Mouse (Mus musculus) CH12.LX (cell line): Measurements from ENCODE around the gene Slc47a1. TPM values are rescaled to one million over a fixed set of nuclear protein-coding genes. Genes with fewer than 3 reads are reported as not detected.

Experiments
- DNase-seq: peaks from one replicate; pipeline ENCODE4 v3.0.0-alpha.2; 2013; ENCODE audit errors: extremely low read depth
- H3K27ac ChIP-seq: 2 replicates; pipeline ENCODE4 v1.5.1; 2012; ENCODE audit warnings: low read depth, mild to moderate bottlenecking, control low read depth, moderate library complexity; ENCODE audit not compliant: insufficient read depth
- H3K27me3 ChIP-seq: replicated peaks from 2 replicates; pipeline ENCODE3; 2012; ENCODE audit warnings: inconsistent platforms
- H3K36me3 ChIP-seq, 2 experiments: replicated peaks in 1 of 2; 2 replicates each; pipeline versions ENCODE3 to v1.6.1; 2012; ENCODE audit warnings: inconsistent platforms in 1 of 2, low read length in 1 of 2, mild to moderate bottlenecking in 1 of 2, mixed read lengths in 1 of 2, moderate library complexity in 1 of 2; ENCODE audit not compliant: control insufficient read depth in 1 of 2, insufficient read depth in 1 of 2
- H3K4me1 ChIP-seq, 2 experiments: 2 replicates each; pipeline ENCODE4 v1.6.1; 2012; ENCODE audit warnings: inconsistent platforms in 1 of 2, moderate library complexity in 1 of 2; ENCODE audit not compliant: insufficient read depth in 2 of 2, control insufficient read depth in 1 of 2
- H3K4me2 ChIP-seq: 2 replicates; pipeline ENCODE4 v1.6.1; 2012; ENCODE audit warnings: low read depth, mild to moderate bottlenecking, control low read depth; ENCODE audit not compliant: poor library complexity, insufficient read depth, severe bottlenecking
- H3K4me3 ChIP-seq, 3 experiments: fragments of 150-350 bp in 1 of 3; sonication (generic) in 1 of 3; replicated peaks in 1 of 3; 2 replicates each; pipeline versions ENCODE3 to v1.5.1; 2011 to 2012; ENCODE audit warnings: low read depth in 2 of 3, low read length in 2 of 3, mild to moderate bottlenecking in 2 of 3, moderate library complexity in 2 of 3, control low read depth in 1 of 3, improper control_type of control experiment in 1 of 3, inconsistent platforms in 1 of 3, mixed read lengths in 1 of 3; ENCODE audit not compliant: poor library complexity in 1 of 3
- H3K79me2 ChIP-seq: replicated peaks from 2 replicates; pipeline ENCODE4 v1.6.1; 2012; ENCODE audit warnings: mild to moderate bottlenecking, moderate library complexity; ENCODE audit not compliant: control insufficient read depth, poor library complexity, insufficient read depth, severe bottlenecking; ENCODE audit errors: extremely low read depth
- H3K9ac ChIP-seq: 2 replicates; pipeline ENCODE4 v1.6.1; 2012; ENCODE audit warnings: low read depth, mild to moderate bottlenecking, control low read depth, moderate library complexity; ENCODE audit not compliant: insufficient read depth
- H3K9me3 ChIP-seq: replicated peaks from 2 replicates; pipeline ENCODE3; 2012; ENCODE audit warnings: low read length, inconsistent platforms, mixed read lengths
- CHD1 ChIP-seq: IDR thresholded peaks from 2 replicates; pipeline ENCODE4 v1.6.1; 2012; ENCODE audit warnings: low read depth, low read length, improper control_type of control experiment, inconsistent platforms
- CTCF ChIP-seq, 2 experiments: IDR thresholded peaks in 1 of 2; conservative IDR thresholded peaks in 1 of 2; 2 replicates each; pipeline ENCODE4 v1.5.1; 2011 to 2012; ENCODE audit warnings: low read depth in 2 of 2, low read length in 2 of 2, improper control_type of control experiment in 1 of 2, inconsistent platforms in 1 of 2, mild to moderate bottlenecking in 1 of 2, moderate library complexity in 1 of 2
- ETS1 ChIP-seq: conservative IDR thresholded peaks from 2 replicates; pipeline ENCODE4 v1.6.1; 2012; ENCODE audit warnings: low read depth, mild to moderate bottlenecking, inconsistent platforms, low read length, improper control_type of control experiment, moderate library complexity
- IRF4 ChIP-seq: IDR thresholded peaks from 2 replicates; pipeline ENCODE4 v1.6.1; 2014; ENCODE audit warnings: low read depth, mild to moderate bottlenecking, inconsistent platforms, low read length, improper control_type of control experiment
- MAX ChIP-seq: IDR thresholded peaks from 2 replicates; pipeline ENCODE4 v1.6.1; 2011; ENCODE audit warnings: low read length, improper control_type of control experiment
- MEF2A ChIP-seq: IDR thresholded peaks from 2 replicates; pipeline ENCODE4 v1.6.1; 2014; ENCODE audit warnings: low read depth, mild to moderate bottlenecking, inconsistent platforms, low read length, improper control_type of control experiment, borderline replicate concordance
- MXI1 ChIP-seq: IDR thresholded peaks from 2 replicates; pipeline ENCODE4 v1.6.1; 2011; ENCODE audit warnings: mild to moderate bottlenecking, low read depth, low read length, improper control_type of control experiment
- NELFE ChIP-seq: IDR thresholded peaks from 2 replicates; pipeline ENCODE4 v1.6.1; 2011; ENCODE audit warnings: low read depth, low read length, improper control_type of control experiment
- POLR2A ChIP-seq: IDR thresholded peaks from 2 replicates; pipeline ENCODE4 v1.6.1; 2011; ENCODE audit warnings: low read depth, mild to moderate bottlenecking, improper control_type of control experiment, low read length
- POLR2AphosphoS2 ChIP-seq: IDR thresholded peaks from 2 replicates; pipeline ENCODE4 v1.6.1; 2011; ENCODE audit warnings: low read depth, low read length, improper control_type of control experiment
- RAD21 ChIP-seq: IDR thresholded peaks from 2 replicates; pipeline ENCODE4 v1.6.1; 2011; ENCODE audit warnings: low read depth, mild to moderate bottlenecking, low read length, improper control_type of control experiment, moderate library complexity
- SMC3 ChIP-seq: IDR thresholded peaks from 2 replicates; pipeline ENCODE4 v1.6.1; 2011; ENCODE audit warnings: low read depth, low read length, improper control_type of control experiment
- USF1 ChIP-seq: IDR thresholded peaks from 2 replicates; pipeline ENCODE4 v1.6.1; 2014; ENCODE audit warnings: low read depth, mild to moderate bottlenecking, inconsistent platforms, low read length, improper control_type of control experiment
- USF2 ChIP-seq: conservative IDR thresholded peaks from 2 replicates; pipeline ENCODE4 v1.6.1; 2011; ENCODE audit warnings: low read depth, low read length, improper control_type of control experiment
- ZKSCAN1 ChIP-seq: IDR thresholded peaks from 2 replicates; pipeline ENCODE4 v1.6.1; 2012; ENCODE audit warnings: low read depth, inconsistent platforms, low read length, improper control_type of control experiment, borderline replicate concordance
- ZNF384 ChIP-seq: IDR thresholded peaks from 2 replicates; pipeline ENCODE4 v1.6.1; 2012; ENCODE audit warnings: low read depth, low read length, improper control_type of control experiment, inconsistent platforms
- dilution Hi-C: fragments of 300-500 bp; cut with MboI; formaldehyde crosslinking; loops from 2 replicates; pipeline ENCODE4 v1.14.3; 2020; ENCODE audit warnings: low sequenced_read_pairs; ENCODE audit not compliant: extremely low pct_unique_long_range_greater_than_20kb, extremely low pct_ligation_motif_present
- in situ Hi-C: fragments of 300-500 bp; cut with MboI; formaldehyde crosslinking; loops from 3 replicates; pipeline ENCODE4 v1.14.3; 2019; ENCODE audit warnings: low sequenced_read_pairs, low pct_ligation_motif_present, low pct_unique_long_range_greater_than_20kb, mixed read lengths
- polyA plus RNA-seq: library from polyadenylated mRNA; unstranded; fragments of >175 nt; gene quantifications from 2 replicates; pipeline ENCODE4 v1.2.1, GENCODE M21; 2012; ENCODE audit warnings: low read depth; ENCODE audit not compliant: insufficient read length
- total RNA-seq, 2 experiments: library from RNA; depleted of rRNA; stranded (reverse); fragments of 300-350 nt in 1 of 2; fragments of >200 nt in 1 of 2; gene quantifications; 2 replicates each; pipeline ENCODE4 v1.2.3; 2012 to 2014

Gene Slc47a1
- total and polyA plus RNA-seq, 3 experiments = 24.3 to 46.4 (median 29.3) TPM

DNA sequence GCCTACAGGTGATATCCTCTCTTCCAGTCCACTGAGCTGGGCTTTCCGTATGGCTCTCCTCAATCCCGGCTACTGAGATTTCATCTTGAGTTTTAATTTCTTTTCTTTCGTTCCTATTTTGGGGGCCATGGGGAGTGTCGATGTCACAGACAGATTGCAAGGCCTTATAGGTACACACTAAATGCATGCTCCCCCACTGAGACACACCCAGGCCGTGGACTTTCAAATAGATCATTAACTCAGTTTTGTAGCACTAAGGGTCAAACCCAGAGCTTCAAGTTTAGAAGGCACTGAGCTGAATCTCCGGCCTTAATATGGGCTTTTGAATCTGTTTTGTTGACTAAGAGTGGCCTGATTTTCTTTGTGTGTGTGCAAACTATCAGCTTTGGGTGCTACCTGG lies 23.8 kb downstream of the Slc47a1 start:
- dilution Hi-C loops (no loop called here), in situ Hi-C loops (loop anchor here (5.0 to 10.0 kb wide), 2 partner anchors 58 to 370 kb away; partner anchors contain the start of gene Slc5a10)
- H3K4me1 ChIP-seq = no peaks in the 10 kb centered on the region
- H3K27ac ChIP-seq = no peak overlapping the region
- DNase-seq = no peak
- H3K4me2 ChIP-seq = no peak overlapping the region
- peaks cover 23 to 80% of the 10 kb centered on the region in 2 experiments for H3K36me3 ChIP-seq
- H3K79me2 ChIP-seq = no peaks in the 10 kb centered on the region
- H3K27me3 ChIP-seq = peaks cover 2% of the 10 kb centered on the region
- H3K9me3 ChIP-seq = no peaks in the 10 kb centered on the region
- TF ChIP-seq USF2 (no peak), CHD1 (no peak), POLR2AphosphoS2 (no peak)
- H3K9ac ChIP-seq = no peak overlapping the region
- no peak overlapping the region for H3K4me3 ChIP-seq

GRCm38 (mm10) chr11:61353038-61353437 lies 25.1 kb downstream of the Slc47a1 start:
- TF ChIP-seq USF1 = no peak
- TF ChIP-seq NELFE = no peak
- no peak for TF ChIP-seq MEF2A
- TF ChIP-seq POLR2A = no peak
- no peak for TF ChIP-seq SMC3
- TF ChIP-seq ZKSCAN1 = no peak
- TF ChIP-seq ZNF384 = no peak
- TF ChIP-seq MXI1 = no peak
- no peak for TF ChIP-seq IRF4
- no peak for TF ChIP-seq MAX
- no peak for TF ChIP-seq POLR2AphosphoS2
- in situ Hi-C loops (loop anchor here (5.0 to 10.0 kb wide), 2 partner anchors 59 to 372 kb away; partner anchors contain the start of gene Slc5a10), dilution Hi-C loops (no loop called here)
- Histone ChIP-seq H3K9me3 (no peaks in the 10 kb centered on the region), H3K36me3 (peaks cover 21 to 79% of the 10 kb centered on the region in 2 experiments), H3K9ac (no peak overlapping the region), H3K79me2 (no peaks in the 10 kb centered on the region), H3K4me3 (no peak overlapping the region), H3K27ac (no peak overlapping the region), H3K4me2 (no peak overlapping the region), H3K27me3 (peaks cover 2% of the 10 kb centered on the region), H3K4me1 (no peaks in the 10 kb centered on the region)
- no peak for DNase-seq

DNA sequence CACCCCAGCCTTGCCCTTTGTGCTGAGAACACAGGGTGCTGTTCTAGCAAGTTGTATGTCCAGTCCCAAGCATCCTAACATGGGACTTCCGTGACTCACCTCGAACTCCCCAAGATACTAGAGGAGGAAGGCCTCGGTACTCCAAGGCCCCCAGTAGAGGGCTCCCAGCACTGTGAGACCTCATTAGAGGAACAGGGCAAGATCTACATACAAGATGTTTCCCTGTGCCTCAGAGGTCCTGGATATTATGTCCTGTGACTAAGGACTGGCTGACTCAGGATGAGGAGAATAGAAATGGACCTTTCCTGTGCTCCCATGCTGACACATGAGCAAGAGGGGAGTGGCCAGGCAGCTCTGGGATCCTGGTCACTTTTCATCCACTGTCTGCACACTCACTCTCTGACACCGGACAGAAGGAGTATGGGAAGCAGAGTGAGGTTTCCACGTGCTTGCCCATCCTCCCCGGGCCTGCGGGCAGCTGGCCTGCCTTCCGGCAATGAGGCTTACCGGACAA lies 25.9 kb downstream of the Slc47a1 start:
- H3K4me3 ChIP-seq = no peak overlapping the region
- in situ Hi-C loops (loop anchor here (5.0 to 10.0 kb wide), 2 partner anchors 60 to 373 kb away; partner anchors contain the start of gene Slc5a10), dilution Hi-C loops (no loop called here)
- peak; percentile 16 for DNase-seq
- H3K36me3 ChIP-seq = peaks cover 23 to 79% of the 10 kb centered on the region in 2 experiments
- TF ChIP-seq CTCF (conservative IDR thresholded peaks at IDR 0.05 in 1 of 2, IDR thresholded peaks at IDR 0.05 in 1 of 2; ENCODE audit: low read depth in 2 of 2, low read length in 2 of 2) = peak in 1 of 2 experiments; percentile 58; a peak in 2 of 4 replicates
- TF ChIP-seq RAD21 = peak; percentile 36
- TF ChIP-seq SMC3 = peak; percentile 58
- TF ChIP-seq ETS1 = no peak
- H3K9me3 ChIP-seq = no peaks in the 10 kb centered on the region
- peaks cover 2% of the 10 kb centered on the region for H3K27me3 ChIP-seq
- H3K79me2 ChIP-seq = no peaks in the 10 kb centered on the region
- no peak overlapping the region for H3K4me2 ChIP-seq
- H3K4me1 ChIP-seq = no peaks in the 10 kb centered on the region
- no peak overlapping the region for H3K27ac ChIP-seq
- no peak overlapping the region for H3K9ac ChIP-seq
